Mouse (Mus musculus) megakaryocyte progenitor cell, adult 5-6 weeks (primary cell): Measurements from ENCODE around the gene Sptssa. TPM values are rescaled to one million over a fixed set of nuclear protein-coding genes. Genes with fewer than 3 reads are reported as not detected.
"Not testable (repeated sequence)": the region's sequence is repeated elsewhere in the genome, so short reads cannot be mapped to it uniquely, and the experiment has no call there.

Experiments
- ATAC-seq: replicated peaks from 2 replicates; pipeline ENCODE4 v1.8.0; 2016; ENCODE audit warnings: mild to moderate bottlenecking, moderate TSS enrichment, inconsistent platforms; ENCODE audit not compliant: poor library complexity
- total RNA-seq, 2 experiments: library from RNA; stranded (forward) in 1 of 2; stranded (reverse) in 1 of 2; fragments of 157-497, 149-512 nt in 1 of 2; fragments of 200-1000 nt in 1 of 2; gene quantifications; 2 replicates each; pipeline versions ENCODE4 v1.2.3 to v1.2.4; 2015 to 2017

Gene Sptssa
- total RNA-seq (2015): 232 and 247 TPM in 2 replicates
- 160 and 165 TPM in 2 replicates for total RNA-seq (2017)

DNA sequence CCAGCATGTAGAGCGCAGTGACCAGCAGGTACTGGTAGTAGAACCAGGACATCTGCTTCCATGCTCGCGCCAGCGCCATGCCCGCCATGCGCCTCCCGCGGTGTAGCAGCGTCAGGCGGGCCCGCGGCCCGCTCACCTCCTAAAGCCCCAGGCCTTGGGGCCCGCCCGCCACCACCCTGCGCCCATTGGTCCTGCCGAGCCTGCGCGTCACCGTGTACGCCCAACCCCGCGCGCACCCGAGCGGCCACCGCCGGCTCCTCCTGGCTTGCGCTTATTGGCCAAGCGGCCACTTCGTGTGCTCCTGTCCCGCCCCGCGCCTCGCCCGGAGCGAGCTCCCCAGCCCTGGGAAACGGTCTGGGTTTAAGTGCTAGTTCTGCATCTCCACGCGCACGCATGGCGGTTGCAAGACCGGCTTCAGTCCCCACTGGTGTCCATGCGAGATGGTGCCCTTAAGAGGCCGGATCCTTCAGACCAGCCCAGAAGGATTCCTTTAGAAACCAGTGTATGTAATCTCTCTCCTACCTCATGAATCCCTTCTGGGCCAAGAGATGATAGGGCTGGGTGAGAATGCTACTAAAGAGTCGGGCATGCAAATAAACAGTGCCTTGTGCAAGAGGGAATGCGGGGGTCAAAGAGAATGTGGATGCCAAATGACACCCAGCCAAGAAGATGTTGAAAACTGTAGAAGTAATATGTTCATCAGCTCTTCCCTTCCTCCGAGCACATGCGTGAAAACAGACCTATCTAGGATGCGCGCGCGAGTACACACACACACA lies at the start of gene Sptssa:
Sptssa (minus strand) TSS at position 178 of the 776 bp plus-strand sequence.
- ATAC-seq: peak; percentile 82

- no peak for ATAC-seq
Measured at GRCm38 (mm10) chr12:54699394-54699793, 43.0 kb upstream of the Sptssa start.

DNA sequence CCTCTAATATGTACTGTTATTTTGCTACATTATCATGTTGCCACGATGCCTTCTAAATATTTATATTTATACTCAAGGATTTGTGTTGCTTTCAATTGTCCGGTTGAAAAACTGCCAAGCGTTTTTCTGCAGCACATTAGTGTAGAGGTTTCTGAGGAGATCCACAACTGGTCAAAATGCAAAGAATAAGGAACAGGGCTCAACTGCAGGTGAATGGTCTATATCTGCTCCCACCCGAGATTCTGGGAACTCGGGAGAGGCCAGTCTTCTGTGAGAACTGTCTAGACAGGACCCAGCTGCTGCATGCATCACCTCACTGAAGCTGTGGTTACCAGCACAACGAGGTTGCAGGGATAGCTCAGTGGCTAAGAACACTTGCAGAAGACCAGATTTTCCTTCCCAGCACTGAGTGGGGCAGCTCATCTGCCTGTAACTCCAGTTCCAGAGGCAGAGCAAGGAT lies 41.4 kb upstream of the Sptssa start:
- ATAC-seq: peak; percentile 1; the same call in 1 of the 2 replicates

DNA sequence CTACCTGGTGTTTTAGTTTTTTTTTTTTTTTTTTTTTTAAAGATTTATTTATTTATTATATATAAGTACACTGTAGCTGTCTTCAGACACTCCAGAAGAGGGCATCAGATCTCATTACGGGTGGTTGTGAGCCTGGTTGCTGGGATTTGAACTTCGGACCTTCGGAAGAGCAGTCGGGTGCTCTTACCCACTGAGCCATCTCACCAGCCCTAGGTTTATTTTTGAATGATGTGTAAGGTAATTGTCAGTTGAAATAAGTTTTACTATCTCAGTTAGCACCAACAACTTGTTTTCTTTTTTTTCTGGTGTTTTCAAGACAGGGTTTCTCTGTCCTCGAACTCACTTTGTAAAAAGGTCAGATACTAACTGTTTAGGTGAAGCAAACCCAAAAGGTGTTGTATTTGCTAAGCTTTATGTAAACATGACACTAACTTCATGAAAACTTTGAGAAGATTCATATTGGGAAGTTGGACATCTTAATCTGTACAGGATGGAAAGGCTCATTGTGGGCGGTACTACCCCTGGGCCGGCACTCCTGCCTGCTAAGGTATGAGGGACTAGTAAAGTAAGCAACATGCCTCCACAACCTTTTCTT lies 40.7 kb upstream of the Sptssa start:
- peak; percentile 53 for ATAC-seq

- peak; percentile 59 for ATAC-seq
Measured at GRCm38 (mm10) chr12:54696242-54697002, 40.0 kb upstream of the Sptssa start.

GRCm38 (mm10) chr12:54695511-54696241 lies 39.3 kb upstream of the Sptssa start, which contains the start of gene Eapp:
TSS of gene Eapp (minus strand) at chr12:54695897.
- peak; percentile 69 for ATAC-seq

DNA sequence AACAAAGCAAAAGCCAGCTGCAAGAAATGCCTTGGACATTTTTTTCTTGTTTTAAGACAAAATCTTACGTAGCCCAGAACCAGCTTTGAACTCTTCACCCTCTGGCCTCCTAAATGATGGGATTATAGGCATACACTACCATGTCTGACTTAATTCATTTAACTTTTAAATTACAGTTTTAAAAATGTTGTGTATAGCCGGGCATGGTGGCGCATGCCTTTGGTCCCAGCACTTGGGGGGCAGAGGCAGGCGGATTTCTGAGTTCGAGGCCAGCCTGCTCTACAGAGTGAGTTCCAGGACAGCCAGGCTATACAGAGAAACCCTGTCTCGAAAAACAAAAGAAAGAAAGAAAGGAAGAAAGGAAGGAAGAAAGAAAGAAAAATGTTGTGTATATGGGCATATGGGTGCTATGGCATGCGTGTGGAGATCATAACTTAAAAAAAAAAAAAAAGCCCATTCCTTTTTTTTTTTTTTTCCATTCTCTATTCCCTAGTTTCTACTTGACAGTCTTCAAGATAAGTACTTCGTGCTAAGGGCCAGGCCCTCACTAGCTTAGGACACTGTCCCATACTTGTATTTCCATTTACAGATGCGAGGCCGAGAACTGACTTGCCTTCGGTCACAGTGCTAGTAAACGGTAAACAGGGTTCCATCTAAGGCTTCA lies 38.6 kb upstream of the Sptssa start:
- ATAC-seq: no peak

DNA sequence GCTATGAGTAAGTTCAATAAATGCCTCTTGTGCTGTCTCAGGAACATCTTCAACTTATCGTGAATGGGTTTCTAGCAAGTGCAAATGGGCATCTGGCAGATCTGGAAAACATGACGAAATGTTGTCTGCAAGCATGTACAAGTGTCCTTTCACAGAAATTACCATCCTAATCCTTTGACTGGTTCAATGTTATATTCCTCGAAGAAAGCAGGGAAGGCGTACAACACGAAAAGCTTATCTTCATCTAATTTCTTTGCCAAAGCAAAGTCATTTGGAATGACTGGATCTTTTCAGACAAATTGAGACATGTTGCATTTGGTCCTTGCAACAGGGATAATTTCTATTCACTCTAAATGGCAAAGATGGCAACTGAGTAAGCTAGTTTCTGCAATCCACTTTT lies 32.7 kb upstream of the Sptssa start:
- no peak for ATAC-seq

GRCm38 (mm10) chr12:54683182-54683581 lies 26.8 kb upstream of the Sptssa start:
- ATAC-seq: peak; percentile 83

DNA sequence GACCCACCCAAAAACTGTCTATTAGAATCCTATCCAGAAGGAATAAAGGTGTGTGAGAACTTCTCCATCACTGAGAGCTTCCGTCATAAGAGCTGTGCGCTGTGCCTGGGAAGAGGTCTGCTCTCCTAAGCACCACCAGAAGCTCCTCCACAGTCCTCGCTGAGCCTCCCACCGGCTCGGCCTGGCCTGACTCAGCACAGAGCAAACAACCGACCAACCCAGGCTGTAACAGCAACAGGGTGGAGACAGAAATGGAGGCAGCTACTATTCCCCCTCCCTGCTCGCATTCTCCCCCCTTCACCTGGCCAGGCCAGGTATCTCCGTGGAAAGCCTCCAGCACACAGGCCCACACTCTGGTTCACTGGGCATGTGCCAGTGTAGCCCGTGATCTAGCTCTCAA lies 20.3 kb upstream of the Sptssa start:
- no peak for ATAC-seq

- no peak for ATAC-seq
Measured at GRCm38 (mm10) chr12:54675396-54675795, 19.0 kb upstream of the Sptssa start.

DNA sequence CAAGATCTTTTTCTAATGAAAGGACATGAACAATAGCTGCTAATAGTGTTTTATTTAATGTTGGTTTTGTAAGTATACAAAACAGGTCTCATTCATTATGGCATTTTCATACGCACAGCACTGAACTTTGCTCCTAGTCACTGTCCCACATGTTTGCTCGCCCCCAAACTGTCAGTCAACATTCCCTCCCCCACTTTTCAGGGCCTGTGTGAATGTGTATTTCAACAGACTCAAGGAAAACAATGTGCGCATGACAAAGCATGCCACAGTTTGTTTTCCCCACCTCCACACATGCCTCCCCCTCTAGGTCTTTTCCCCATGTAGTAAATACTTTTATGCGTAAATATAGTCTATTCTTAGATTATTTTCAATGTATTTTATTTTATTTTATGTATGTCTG lies 14.9 kb upstream of the Sptssa start:
- no peak for ATAC-seq

DNA sequence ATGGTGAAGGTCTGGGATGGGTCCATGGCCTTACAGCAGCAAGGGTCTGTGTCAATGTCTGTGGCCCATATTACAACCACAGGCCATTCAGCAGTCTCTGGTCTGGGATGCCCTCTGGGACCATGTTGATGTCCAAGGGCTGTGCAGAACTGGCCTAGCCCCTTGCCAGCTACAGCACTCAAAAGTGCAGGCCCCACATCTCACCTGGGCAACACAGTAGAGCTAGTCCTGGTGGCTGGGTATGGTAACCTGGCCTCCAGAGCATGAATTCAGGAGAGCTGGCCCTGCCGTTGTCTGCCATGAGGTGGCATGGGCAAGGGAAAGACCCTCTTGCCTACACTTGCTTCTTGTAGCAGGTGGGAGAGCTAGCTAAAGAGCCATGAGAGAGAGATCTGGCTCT lies 11.8 kb upstream of the Sptssa start:
- ATAC-seq: no peak

- ATAC-seq: no peak
Measured at GRCm38 (mm10) chr12:54665526-54665925, 9.2 kb upstream of the Sptssa start.

DNA sequence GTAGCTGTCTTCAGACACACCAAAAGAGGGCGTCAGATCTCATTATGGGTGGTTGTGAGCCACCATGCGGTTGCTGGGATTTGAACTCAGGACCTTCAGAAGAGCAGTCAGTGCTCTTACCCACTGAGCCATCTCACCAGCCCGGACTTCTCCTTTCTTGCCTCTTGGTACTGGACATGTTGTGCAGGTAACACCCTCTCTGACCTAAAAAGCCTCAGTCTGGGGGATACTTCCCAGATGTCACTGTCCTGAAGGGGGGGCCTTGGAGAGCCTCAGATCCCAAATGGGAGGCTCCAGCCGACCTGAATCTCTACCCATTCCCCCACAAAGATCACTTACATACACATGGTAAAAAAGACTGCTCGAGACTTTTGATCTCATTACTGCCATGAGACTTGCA lies 5.1 kb upstream of the Sptssa start:
- not testable (repeated sequence) for ATAC-seq

DNA sequence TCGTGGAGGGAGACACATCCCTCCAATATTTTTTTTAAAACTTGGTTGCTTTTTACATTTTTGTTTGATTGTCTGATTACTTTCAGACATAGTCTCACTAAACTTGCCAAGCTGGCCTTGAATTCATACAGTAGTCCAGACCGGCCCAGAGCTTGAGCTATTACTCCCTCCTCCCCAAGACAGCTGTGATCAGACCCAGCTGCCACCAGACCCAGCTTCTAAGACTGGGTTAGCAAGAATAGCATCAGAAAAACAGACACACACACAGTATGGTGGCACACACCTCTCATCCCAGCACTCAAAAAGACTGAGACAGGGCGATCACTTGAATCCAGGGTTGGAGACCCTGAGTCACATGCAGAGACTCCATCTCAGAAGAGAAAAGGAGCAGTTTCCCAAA lies 3.5 kb upstream of the Sptssa start:
- ATAC-seq: no peak

GRCm38 (mm10) chr12:54658425-54659092 lies 2.2 kb upstream of the Sptssa start:
- ATAC-seq: peak; percentile 30

GRCm38 (mm10) chr12:54657951-54658350 lies 1.6 kb upstream of the Sptssa start:
- ATAC-seq: no peak

- no peak for ATAC-seq
Measured at GRCm38 (mm10) chr12:54657226-54657625, 853 bp upstream of the Sptssa start.

DNA sequence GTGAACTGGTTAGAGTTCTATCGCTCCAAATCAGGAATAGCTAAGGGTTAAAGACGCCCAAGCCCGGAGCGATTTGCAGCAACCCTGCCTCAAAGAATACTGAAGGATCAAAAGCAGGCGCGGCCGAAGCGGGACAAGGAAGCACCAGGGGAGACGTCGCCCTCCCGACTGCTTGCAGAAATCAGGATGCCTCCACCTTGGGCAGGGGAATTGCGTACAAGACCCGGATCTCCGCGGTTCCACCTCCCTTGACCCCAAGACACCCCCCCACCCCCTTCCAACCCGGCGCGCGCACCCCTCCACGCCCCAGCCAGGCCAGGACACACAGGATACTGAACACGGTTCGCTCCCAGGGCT lies 356 bp downstream of the Sptssa start:
- no peak for ATAC-seq
